Mouse (Mus musculus): ENCODE measurements around the gene Cdk20.

- TF ChIP-seq FLI1 (IDR thresholded peaks at IDR 0.05; ENCODE audit: low read length) (no peak), GATA1 (IDR thresholded peaks at IDR 0.05; ENCODE audit: borderline replicate concordance, low read length) (no peak)
Measured at GRCm38 (mm10) chr13:64424347-64424746, 7.8 kb upstream of the Cdk20 start.
